Mouse (Mus musculus): ENCODE results near the gene Serpina7. TPM values are rescaled to one million over a fixed set of nuclear protein-coding genes. Genes with fewer than 3 reads are reported as not detected.

Serpina7 gene
- polyA plus RNA-seq, 1 experiment from 2014 or later: not detected

Other genes starting within 250 kb of the Serpina7 start
- gene Nrk, start 170.8 kb downstream of the Serpina7 start, polyA plus RNA-seq (2015; fragmentation: Nextera tagmentation; extraction: Ambion mirVana): 18.3 and 18.5 TPM in 2 replicates
- gene 4930513O06Rik, start 1.0 kb upstream of the Serpina7 start, polyA plus RNA-seq (2015; fragmentation: Nextera tagmentation; extraction: Ambion mirVana): not detected in 2 replicates
- gene 4933428M09Rik, start 94.0 kb upstream of the Serpina7 start, polyA plus RNA-seq (2015; fragmentation: Nextera tagmentation; extraction: Ambion mirVana): not detected in 2 replicates
- gene Mum1l1, start 124.8 kb upstream of the Serpina7 start, polyA plus RNA-seq (2015; fragmentation: Nextera tagmentation; extraction: Ambion mirVana): 23.2 and 27.1 TPM in 2 replicates
- not detected in 2 replicates for gene Trap1a, start 248.4 kb upstream of the Serpina7 start, polyA plus RNA-seq (2015; fragmentation: Nextera tagmentation; extraction: Ambion mirVana)